Mouse (Mus musculus) embryo, embryonic 11 days (tissue): ENCODE measurements around the gene Ccdc137.

ENCODE experiments used
- DNase-seq: peaks from one replicate; pipeline ENCODE4 v3.0.0-alpha.2; 2015

Ccdc137 gene

DNA sequence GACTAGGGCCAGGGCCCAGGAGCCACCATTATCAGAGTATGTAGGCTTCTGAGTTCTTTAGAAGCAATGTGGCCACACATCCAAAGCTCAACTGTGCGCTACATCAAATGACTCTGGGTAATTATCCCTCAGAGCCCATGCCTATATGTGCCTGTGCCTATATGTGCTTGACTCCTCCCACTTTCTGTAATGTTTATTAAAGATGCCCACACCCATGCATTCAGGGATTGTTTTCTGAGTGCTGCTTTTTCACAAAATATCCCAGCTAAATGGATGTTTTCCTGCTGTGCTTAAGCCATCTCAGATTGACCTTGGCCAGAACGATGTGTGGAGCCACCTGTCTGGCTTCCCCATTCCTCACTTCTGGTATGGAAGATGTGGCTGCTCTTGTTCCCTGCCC, 5.6 kb downstream of the Ccdc137 start:
- DNase-seq: no peak

GRCm38 (mm10) chr11:120464365-120464764, 6.5 kb downstream of the Ccdc137 start:
- no peak for DNase-seq

DNA sequence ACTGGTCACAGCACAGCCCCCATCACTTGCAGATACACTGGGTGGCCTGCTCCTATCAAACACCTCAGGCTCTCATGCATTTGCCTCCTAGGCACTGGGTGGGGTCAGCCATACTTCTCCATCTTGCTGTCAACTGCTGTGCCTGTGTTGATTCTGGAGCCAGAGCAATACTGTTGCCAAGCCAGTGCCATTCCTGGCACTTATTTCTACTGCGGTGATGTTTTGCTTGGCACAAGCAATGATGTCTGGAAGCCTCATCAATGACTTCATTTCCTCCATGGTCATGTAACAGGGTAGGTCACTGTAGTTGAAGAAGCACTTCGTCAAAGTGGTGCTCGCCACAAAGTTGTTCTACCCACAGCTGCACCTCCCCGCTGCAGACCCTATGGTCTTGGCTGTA, 7.6 kb downstream of the Ccdc137 start:
- no peak for DNase-seq

GRCm38 (mm10) chr11:120467051-120467735, 9.3 kb downstream of the Ccdc137 start, which contains the start of gene Arl16:
Gene Arl16, minus strand, starts transcription at chr11:120467607.
- peak; percentile 99 for DNase-seq

- DNase-seq: no peak
These were observed 9.8 kb downstream of the Ccdc137 start for GRCm38 (mm10) chr11:120467736-120468092.

- DNase-seq: no peak
These were observed 14.1 kb downstream of the Ccdc137 start for GRCm38 (mm10) chr11:120472052-120472451.

DNA sequence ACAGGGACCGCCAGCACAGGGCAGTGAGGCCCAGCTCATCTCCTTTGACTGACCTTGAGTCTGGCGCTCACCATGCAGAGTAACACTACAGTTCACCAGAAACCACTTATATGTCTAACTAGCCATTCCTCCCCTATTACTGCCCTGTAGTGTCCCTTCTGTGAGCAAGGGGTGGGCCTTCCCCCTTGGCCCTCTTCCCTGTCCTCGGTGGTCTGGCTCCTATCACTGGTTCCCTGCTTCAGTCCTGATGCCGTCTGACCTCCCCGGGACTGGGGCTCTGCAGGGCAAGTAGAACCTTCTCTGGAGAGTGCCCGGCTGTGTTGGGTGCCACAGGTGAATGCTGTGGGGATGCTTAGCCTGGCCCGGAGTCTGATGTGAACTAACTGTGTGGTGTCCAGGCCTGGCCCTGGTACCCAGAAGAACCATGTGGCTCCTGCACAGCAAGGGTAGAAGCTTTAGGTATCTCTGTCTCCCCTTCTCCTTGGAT, 25.6 kb downstream of the Ccdc137 start:
- no peak for DNase-seq

GRCm38 (mm10) chr11:120484265-120484981, 26.5 kb downstream of the Ccdc137 start, which contains the start of gene Mrpl12:
Gene Mrpl12, plus strand, starts transcription at chr11:120484613.
- peak; percentile 100 for DNase-seq

- no peak for DNase-seq
These were observed 27.3 kb downstream of the Ccdc137 start for GRCm38 (mm10) chr11:120485251-120485650.

DNA sequence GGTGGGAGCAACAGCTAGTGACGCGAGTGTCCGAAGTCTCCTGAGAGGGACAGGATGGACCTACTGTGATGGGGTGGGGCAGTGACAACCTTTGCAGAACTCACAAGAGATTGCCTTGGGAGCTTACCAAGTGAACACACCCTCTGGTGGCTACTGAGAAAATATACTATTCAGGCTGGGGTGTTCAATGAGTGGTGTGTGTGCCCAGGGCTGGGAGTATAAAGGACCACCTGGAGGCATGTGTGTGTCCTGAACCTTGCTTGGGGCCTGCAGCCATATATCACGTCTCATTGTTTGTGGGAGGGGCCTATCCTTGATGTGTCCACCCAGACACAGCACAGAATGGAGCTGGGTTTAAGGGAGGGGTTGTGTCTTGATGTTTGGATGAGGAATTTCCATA, 30.6 kb downstream of the Ccdc137 start:
- DNase-seq: no peak

DNA sequence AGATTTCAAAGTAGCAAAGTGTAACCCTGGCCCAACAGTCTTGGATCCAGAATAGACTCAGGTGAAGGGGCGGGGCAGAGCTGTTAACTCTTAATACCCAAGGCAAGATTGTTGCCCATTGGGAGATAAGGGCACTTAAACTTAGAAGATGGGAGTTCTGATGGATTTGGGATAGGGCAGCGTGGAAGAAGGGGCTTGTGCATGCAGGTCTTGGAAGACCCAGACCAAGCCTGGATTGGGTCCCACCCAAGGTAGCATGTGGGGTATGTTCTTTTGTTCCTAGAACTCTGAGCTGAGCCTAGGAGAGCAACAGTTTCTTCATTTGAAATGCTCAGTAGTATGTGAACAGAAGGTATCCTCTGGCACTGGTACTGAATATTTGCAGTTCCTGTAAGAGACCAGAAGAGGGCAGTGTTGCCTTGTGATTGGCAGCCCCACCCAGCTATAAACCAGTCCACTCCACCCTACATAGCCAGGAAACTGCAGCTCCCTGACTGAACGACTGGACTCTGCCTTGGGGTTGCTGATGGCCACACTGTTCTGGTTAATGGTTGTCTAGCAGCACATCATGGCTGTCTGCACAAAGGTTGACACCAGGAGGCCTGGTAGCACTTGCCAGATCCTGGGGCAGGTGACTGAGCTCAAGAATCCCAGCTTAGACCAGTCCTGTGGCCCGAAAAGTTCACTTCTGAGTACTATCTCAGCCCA, 31.3 kb downstream of the Ccdc137 start:
- DNase-seq: peak; percentile 83

DNA sequence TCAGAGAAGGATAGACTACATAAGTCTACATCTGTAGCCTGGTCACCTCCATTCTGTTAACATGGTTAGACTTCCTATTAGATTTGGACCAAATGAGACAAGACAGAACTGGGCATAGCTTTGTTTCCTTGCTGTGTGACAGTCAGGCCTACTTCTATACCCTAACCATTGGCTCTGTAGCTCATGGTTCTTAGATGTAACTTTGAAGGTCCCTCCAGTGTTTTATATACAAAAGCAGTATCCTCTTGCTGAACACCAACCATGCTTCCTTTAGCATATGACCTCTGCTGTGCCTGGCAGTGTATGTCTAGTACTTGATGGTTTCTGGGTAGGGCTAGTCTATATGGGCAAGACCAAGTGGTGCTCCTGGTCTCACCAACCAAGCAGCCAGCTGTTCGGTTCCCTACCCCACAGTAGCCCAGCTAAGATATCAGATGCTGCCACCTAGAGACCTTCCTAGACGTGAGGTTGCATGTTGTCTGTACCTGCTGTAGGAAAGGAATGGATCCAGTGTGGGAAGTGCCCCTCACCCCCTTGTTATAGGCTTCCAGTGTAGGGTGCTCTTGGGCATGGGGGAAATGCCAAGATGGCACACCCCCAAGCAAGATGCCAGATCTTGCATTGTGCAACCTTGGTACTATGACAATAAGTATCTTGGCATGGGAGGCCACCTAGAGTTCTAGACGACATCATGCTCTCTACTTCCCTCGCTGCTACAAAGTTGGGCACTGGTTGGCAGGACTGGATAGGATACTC, 32.6 kb downstream of the Ccdc137 start:
- DNase-seq: no peak

DNA sequence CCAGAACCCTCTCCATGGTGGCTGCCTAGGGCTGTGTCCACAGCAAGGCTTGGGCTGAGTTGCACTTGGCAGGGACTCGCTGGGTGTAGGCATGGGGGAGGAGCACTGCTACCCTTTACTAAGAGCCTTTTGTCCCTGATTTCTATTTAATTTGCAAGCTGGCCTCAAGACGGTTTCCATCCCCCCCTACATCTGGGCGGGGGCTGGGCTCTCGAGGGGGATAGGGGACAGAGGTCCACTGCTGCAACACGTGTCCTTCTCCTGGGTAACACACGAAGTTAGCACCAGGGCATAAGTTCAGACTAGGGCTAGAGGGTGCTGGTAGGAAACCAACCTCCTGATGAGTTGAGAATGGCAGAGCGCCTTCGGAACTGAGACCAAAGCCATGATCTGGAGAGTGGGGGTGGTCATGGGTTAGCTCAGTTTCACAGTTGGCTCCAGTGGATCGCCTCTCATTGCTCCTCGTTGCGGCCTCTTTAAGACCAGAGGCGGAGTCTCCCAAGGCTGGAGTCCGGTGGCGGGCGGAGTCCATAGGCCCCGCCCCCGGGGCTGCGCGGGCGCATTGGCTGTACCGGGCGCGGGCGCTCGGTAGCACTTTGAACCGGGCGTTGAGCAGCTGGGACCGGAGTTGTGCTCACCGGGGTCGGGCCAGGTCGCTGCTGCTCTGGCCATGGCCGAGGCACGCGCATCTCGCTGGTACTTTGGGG, 33.6 kb downstream of the Ccdc137 start, which contains the start of gene Slc25a10:
Slc25a10 (plus strand) TSS at position 524 of the 707 bp plus-strand sequence.
- DNase-seq: peak; percentile 97

GRCm38 (mm10) chr11:120492024-120492877, 34.3 kb downstream of the Ccdc137 start:
- DNase-seq: peak; percentile 60

DNA sequence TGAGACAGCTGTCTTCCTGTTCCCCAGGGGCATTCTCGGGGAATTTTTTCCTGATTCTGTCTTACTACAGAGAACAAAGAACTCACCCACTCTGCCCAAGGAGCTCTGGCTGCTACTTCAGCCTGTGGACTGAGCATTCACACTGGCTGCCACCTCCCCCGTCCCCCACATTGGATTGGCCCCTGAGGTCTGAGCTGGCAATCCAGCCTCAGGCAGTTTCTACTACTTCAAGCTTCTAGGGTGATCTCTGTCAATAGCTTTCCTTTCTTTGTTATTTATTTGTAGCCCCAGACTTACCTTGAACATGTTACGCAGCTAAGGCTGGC, 34.9 kb downstream of the Ccdc137 start:
- DNase-seq: no peak

- DNase-seq: no peak
These were observed 35.4 kb downstream of the Ccdc137 start for GRCm38 (mm10) chr11:120493351-120493750.

DNA sequence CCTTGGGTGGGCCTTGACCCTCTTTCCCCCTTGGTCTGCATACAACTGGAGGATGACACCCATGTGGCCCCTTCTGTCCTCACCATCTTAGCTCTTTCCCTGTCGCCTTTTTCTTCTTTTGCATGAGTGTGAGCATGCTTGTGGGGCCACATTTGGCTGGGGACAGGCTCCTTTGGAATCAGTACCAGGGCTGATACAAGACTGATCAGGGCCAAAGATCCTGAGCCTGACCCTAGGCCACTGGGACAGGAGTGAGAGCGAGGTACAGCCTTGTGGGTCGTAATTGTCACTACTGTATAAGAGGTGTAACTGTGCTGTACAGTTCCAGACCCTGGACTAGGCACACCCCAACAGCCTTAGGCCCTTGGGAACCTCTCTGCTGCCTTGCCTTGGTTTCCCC, 36.0 kb downstream of the Ccdc137 start:
- DNase-seq: no peak

DNA sequence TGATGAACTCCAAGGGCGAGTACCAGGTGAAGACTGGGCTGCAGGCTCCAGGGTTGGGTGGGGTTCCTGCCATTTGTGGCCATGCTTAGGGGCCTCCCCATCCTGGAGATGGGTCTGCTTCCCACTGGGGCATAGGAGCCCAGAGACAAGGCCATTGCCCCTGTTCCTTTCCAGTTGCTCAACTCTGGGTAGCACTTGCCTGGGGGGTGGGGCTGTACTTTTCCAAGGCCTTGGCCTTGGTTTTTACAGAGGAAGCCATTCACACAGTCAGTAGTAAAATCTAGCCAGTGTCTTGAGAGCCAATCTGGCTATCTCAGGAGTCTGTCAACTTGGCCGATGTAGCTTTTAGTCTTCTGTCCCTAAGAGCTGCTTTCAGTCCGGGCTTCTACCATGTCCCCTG, 39.5 kb downstream of the Ccdc137 start:
- DNase-seq: no peak

GRCm38 (mm10) chr11:120498226-120498625, 40.3 kb downstream of the Ccdc137 start:
- no peak for DNase-seq

DNA sequence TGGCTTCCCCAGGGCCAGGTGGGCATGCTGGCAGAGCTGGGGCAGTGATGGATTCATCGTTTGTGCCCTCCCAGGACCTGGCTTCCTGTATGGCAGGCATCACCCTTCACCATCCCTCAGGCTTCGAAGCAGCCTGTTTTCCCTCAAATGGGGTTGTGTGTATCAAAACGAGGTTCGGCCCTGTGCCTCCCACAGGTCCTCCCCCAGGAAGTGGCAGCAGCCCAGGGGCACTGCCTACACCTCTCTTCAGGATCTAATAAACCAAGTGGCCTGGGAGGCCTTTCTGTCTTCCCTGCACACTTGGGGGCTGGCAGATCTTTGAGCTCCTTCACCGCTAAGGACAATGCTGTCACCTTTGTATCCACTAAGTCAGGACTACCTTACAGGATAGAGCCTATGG, 41.0 kb downstream of the Ccdc137 start:
- DNase-seq: no peak

DNA sequence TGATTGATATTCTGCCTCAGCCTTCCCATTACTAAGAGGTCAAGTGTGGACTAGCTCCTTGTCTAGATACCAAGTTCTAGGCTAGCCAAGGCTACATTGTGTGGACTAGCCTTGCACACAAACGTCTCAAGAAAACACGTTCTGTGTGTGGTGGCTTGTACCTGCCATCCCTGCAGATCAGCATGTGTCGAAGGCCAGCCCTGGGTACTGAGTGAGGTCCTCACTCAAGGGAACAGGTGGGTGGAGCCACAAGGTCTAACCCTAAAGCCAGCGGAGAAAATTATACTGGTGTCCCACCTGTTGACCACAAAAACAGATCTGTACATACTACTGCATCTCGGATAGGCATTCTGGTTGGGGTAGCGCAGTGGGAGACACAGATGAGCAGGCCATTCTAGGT, 42.0 kb downstream of the Ccdc137 start:
- no peak for DNase-seq
